In genomic region chr11:103177815-103178485, GRCm38 (mm10) we compare ENCODE assay signal across 18 mouse cellular contexts. TPM values are rescaled to one million over a fixed set of nuclear protein-coding genes. Genes with fewer than 3 reads are reported as not detected.
DNase-seq lines count a peak whose midpoint lies in the region; ATAC-seq lines count a peak whose summit lies in the region.
"Had no signal": no experiment of that assay in that cellular context is flagged by ENCODE, and none has a peak within 500 bp of the region (broad histone marks: within the 10 kb centered on the region; RNA-seq: fewer than 3 reads in every experiment).

No protein-coding gene starts in this region.

- WGBS in heart, embryonic 13.5 days, result 74% methylated on average over 15 of the region's 15 CpGs
- WGBS in heart, embryonic 12.5 days, result 76% methylated on average over 15 of the region's 15 CpGs
- 88% methylated on average over 15 of the region's 15 CpGs for WGBS in forebrain, embryonic 11.5 days

- H3K9me3 ChIP-seq in heart, embryonic 13.5 days, result no peaks in the 10 kb centered on the region
- H3K9me3 ChIP-seq in heart, embryonic 12.5 days (replicated peaks), result no peaks in the 10 kb centered on the region
- no peaks in the 10 kb centered on the region for H3K9me3 ChIP-seq in forebrain, embryonic 11.5 days (ENCODE audit: control insufficient read depth, low read length)
- H3K9me3 ChIP-seq: limb, embryonic 10.5 days; neural tube, embryonic 15.5 days had no signal

- no peak for ATAC-seq in heart, embryonic 13.5 days (ENCODE audit: extremely low read depth, insufficient number of reproducible peaks, low FRiP score, low TSS enrichment)
- no peak for ATAC-seq in heart, embryonic 12.5 days (ENCODE audit: insufficient number of reproducible peaks, low FRiP score)
- ATAC-seq in forebrain, embryonic 11.5 days (replicated peaks; ENCODE audit: low FRiP score), result no peak

- no peaks in the 10 kb centered on the region for H3K36me3 ChIP-seq in heart, embryonic 13.5 days
- no peaks in the 10 kb centered on the region for H3K36me3 ChIP-seq in heart, embryonic 12.5 days
- H3K36me3 ChIP-seq in forebrain, embryonic 11.5 days (ENCODE audit: control insufficient read depth, insufficient read depth, low read length), result no peaks in the 10 kb centered on the region
- H3K36me3 ChIP-seq: limb, embryonic 10.5 days; neural tube, embryonic 15.5 days had no signal

- no peak overlapping the region for H3K4me3 ChIP-seq in heart, embryonic 13.5 days
- no peak overlapping the region for H3K4me3 ChIP-seq in heart, embryonic 12.5 days
- no peak overlapping the region for H3K4me3 ChIP-seq in forebrain, embryonic 11.5 days (ENCODE audit: low read depth, low read length)
- H3K4me3 ChIP-seq: limb, embryonic 10.5 days; neural tube, embryonic 15.5 days had no signal

- peaks cover 38% of the 10 kb centered on the region for H3K27me3 ChIP-seq in heart, embryonic 13.5 days (replicated peaks)
- H3K27me3 ChIP-seq in heart, embryonic 12.5 days (replicated peaks), result peaks cover 50% of the 10 kb centered on the region
- H3K27me3 ChIP-seq in forebrain, embryonic 11.5 days (ENCODE audit: control insufficient read depth, insufficient read depth, low read length), result peaks cover 2% of the 10 kb centered on the region; the same call in 1 of the 2 replicates

- 0 out of 2 replicates have a peak overlapping the region, but pooled peaks have one; percentile 24 for H3K4me2 ChIP-seq in heart, embryonic 13.5 days
- no peak overlapping the region for H3K4me2 ChIP-seq in heart, embryonic 12.5 days
- no peak overlapping the region for H3K4me2 ChIP-seq in forebrain, embryonic 11.5 days (ENCODE audit: low read depth, low read length, severe bottlenecking)
- H3K4me2 ChIP-seq: neural tube, embryonic 15.5 days had no signal

- DNase-seq in B cell, adult 2 months, result peak; percentile 52 to 60
- peak; percentile 77 for DNase-seq in T-cell, adult 2 months (ENCODE audit: low spot score)
- peak; percentile 57 for DNase-seq in lung, postnatal 25 days (ENCODE audit: low spot score)
- DNase-seq in forebrain, embryonic 11.5 days (ENCODE audit: low spot score), result no peak
- DNase-seq in frontal cortex, postnatal 10 days (ENCODE audit: low spot score in 2 of 2), result no peak
- no peak for DNase-seq in adrenal gland, adult 2 months
- DNase-seq: cerebellum, adult 9-10 months; kidney, postnatal 4 days; right cerebral cortex, postnatal 4 days had no signal

- no peak overlapping the region for H3K9ac ChIP-seq in heart, embryonic 13.5 days
- no peak overlapping the region for H3K9ac ChIP-seq in heart, embryonic 12.5 days
- H3K9ac ChIP-seq in forebrain, embryonic 11.5 days (ENCODE audit: low read length), result no peak overlapping the region
- H3K9ac ChIP-seq: neural tube, embryonic 15.5 days had no signal

- peak overlapping the region; percentile 37; the same call in 1 of the 2 replicates for H3K27ac ChIP-seq in heart, embryonic 13.5 days (replicated peaks)
- no peak overlapping the region for H3K27ac ChIP-seq in heart, embryonic 12.5 days (ENCODE audit: poor library complexity, severe bottlenecking)
- no peak overlapping the region for H3K27ac ChIP-seq in forebrain, embryonic 11.5 days (ENCODE audit: low read depth, low read length)
- H3K27ac ChIP-seq: limb, embryonic 10.5 days; neural tube, embryonic 15.5 days had no signal

- H3K4me1 ChIP-seq in heart, embryonic 13.5 days, result peaks cover 34% of the 10 kb centered on the region
- peaks cover 21% of the 10 kb centered on the region for H3K4me1 ChIP-seq in heart, embryonic 12.5 days (replicated peaks)
- no peaks in the 10 kb centered on the region for H3K4me1 ChIP-seq in forebrain, embryonic 11.5 days (replicated peaks; ENCODE audit: control insufficient read depth, insufficient read depth, low read length)

RNA-seq across cellular contexts. Expression of gene Fmnl1, which starts 7.0 kb away (rescaled TPM):
- polyA plus RNA-seq in heart, embryonic 13.5 days (2015; fragmentation: Nextera tagmentation; extraction: Ambion mirVana), result 2.0 and 2.6 TPM in 2 replicates
- polyA plus RNA-seq in heart, embryonic 12.5 days (2016; fragmentation: Nextera tagmentation; extraction: Ambion mirVana), result 1.1 and 1.7 TPM in 2 replicates
- 0.76 and 1.8 TPM in 2 replicates for polyA plus RNA-seq in forebrain, embryonic 11.5 days (2014; fragmentation: Nextera tagmentation; extraction: Ambion mirVana)
- 10 to 100 TPM; 18.9 to 24.2 TPM for total RNA-seq in adrenal gland, adult 2 months (2021)
- polyA plus RNA-seq in adrenal gland, adult 2 months (2012; rRNA removed), result 16.3 and 19.2 TPM in 2 replicates

RNA-seq across cellular contexts. Expression of gene 1700023F06Rik, which starts 30.4 kb away (rescaled TPM):
- polyA plus RNA-seq in heart, embryonic 13.5 days (2015; fragmentation: Nextera tagmentation; extraction: Ambion mirVana), result not detected in 2 replicates
- polyA plus RNA-seq in heart, embryonic 12.5 days (2016; fragmentation: Nextera tagmentation; extraction: Ambion mirVana), result 0.17 TPM in 1 of 2 replicates, not detected in the other
- 0.23 and 0.32 TPM in 2 replicates for polyA plus RNA-seq in forebrain, embryonic 11.5 days (2014; fragmentation: Nextera tagmentation; extraction: Ambion mirVana)
- total RNA-seq in adrenal gland, adult 2 months (2021), result under 1 TPM; 0.45 to 0.52 TPM
- polyA plus RNA-seq in adrenal gland, adult 2 months (2012; rRNA removed), result 1.4 and 2.1 TPM in 2 replicates
- total RNA-seq: ES-E14; gastrocnemius, adult 8-10 months had no signal

RNA-seq across cellular contexts. Expression of gene Spata32, which starts 40.3 kb away (rescaled TPM):
- not detected in 2 replicates for polyA plus RNA-seq in heart, embryonic 13.5 days (2015; fragmentation: Nextera tagmentation; extraction: Ambion mirVana)
- not detected in 2 replicates for polyA plus RNA-seq in heart, embryonic 12.5 days (2016; fragmentation: Nextera tagmentation; extraction: Ambion mirVana)
- polyA plus RNA-seq in forebrain, embryonic 11.5 days (2014; fragmentation: Nextera tagmentation; extraction: Ambion mirVana), result not detected in 2 replicates
- not detected for total RNA-seq in adrenal gland, adult 2 months (2021)
- not detected in 2 replicates for polyA plus RNA-seq in adrenal gland, adult 2 months (2012; rRNA removed)
- total RNA-seq: adrenal gland, postnatal 14 days; ES-E14; gastrocnemius, adult 8-10 months had no signal
- polyA plus RNA-seq: intestine, embryonic 14.5 days; limb, embryonic 10.5 days; thymus, postnatal 0 days had no signal

RNA-seq across cellular contexts. Expression of gene Hexim2, which starts 45.7 kb away (rescaled TPM):
- 5.7 and 6.2 TPM in 2 replicates for polyA plus RNA-seq in heart, embryonic 13.5 days (2015; fragmentation: Nextera tagmentation; extraction: Ambion mirVana)
- polyA plus RNA-seq in heart, embryonic 12.5 days (2016; fragmentation: Nextera tagmentation; extraction: Ambion mirVana), result 7.8 and 8.4 TPM in 2 replicates
- 8.7 and 9.2 TPM in 2 replicates for polyA plus RNA-seq in forebrain, embryonic 11.5 days (2014; fragmentation: Nextera tagmentation; extraction: Ambion mirVana)
- 1 to 10 TPM; 2.8 to 7.0 TPM for total RNA-seq in adrenal gland, adult 2 months (2021)
- polyA plus RNA-seq in adrenal gland, adult 2 months (2012; rRNA removed), result 3.3 and 4.5 TPM in 2 replicates

Comparison
In these comparisons a context has a peak if more than half of its experiments do, and no peak if none do; other contexts are left out.
1. DNase-seq: peak in B cell, adult 2 months (2 of 2), T-cell, adult 2 months (single experiment) and lung, postnatal 25 days (single experiment); none in forebrain, embryonic 11.5 days (single experiment), frontal cortex, postnatal 10 days (0 of 2) and adrenal gland, adult 2 months (single experiment).